Mouse (Mus musculus) intestine, postnatal 0 days (tissue): ENCODE results near the gene Gm266. TPM values are rescaled to one million over a fixed set of nuclear protein-coding genes. Genes with fewer than 3 reads are reported as not detected.

Experiments
- ATAC-seq: fragments of 200-750 bp; cut with Nextera tagmentation; 2 replicates; pipeline ENCODE4 v1.8.0; 2017; ENCODE audit warnings: mild to moderate bottlenecking, moderate TSS enrichment, moderate library complexity
- H3K27ac ChIP-seq: fragments of 300-500 bp; sonication (generic); 2 replicates; pipeline ENCODE4 v1.5.1; 2014; ENCODE audit warnings: mild to moderate bottlenecking, low read depth, low read length, moderate library complexity
- H3K27me3 ChIP-seq: fragments of 300-500 bp; sonication (generic); replicated peaks from 2 replicates; pipeline ENCODE4 v1.6.1; 2014; ENCODE audit warnings: low read length, mixed read lengths; ENCODE audit not compliant: control insufficient read depth, insufficient read depth
- H3K36me3 ChIP-seq: fragments of 300-500 bp; sonication (generic); 2 replicates; pipeline ENCODE4 v1.6.1; 2014; ENCODE audit warnings: mild to moderate bottlenecking, moderate library complexity; ENCODE audit not compliant: control insufficient read depth, insufficient read depth
- H3K4me1 ChIP-seq: fragments of 300-500 bp; sonication (generic); replicated peaks from 2 replicates; pipeline ENCODE4 v1.6.1; 2014; ENCODE audit warnings: antibody characterized with exemption, low read length, mixed read lengths; ENCODE audit not compliant: control insufficient read depth, insufficient read depth
- H3K4me2 ChIP-seq: fragments of 300-500 bp; sonication (generic); replicated peaks from 2 replicates; pipeline ENCODE4 v1.6.1; 2014; ENCODE audit warnings: low read depth, mild to moderate bottlenecking, moderate library complexity
- H3K4me3 ChIP-seq: fragments of 300-500 bp; sonication (generic); 2 replicates; pipeline ENCODE4 v1.5.1; 2014; ENCODE audit warnings: low read depth, low read length
- H3K9ac ChIP-seq: fragments of 300-500 bp; sonication (generic); 2 replicates; pipeline ENCODE4 v1.6.1; 2014; ENCODE audit warnings: mild to moderate bottlenecking, low read depth, low read length
- H3K9me3 ChIP-seq: fragments of 300-500 bp; sonication (generic); 2 replicates; pipeline ENCODE4 v1.6.1; 2016; ENCODE audit warnings: mixed run types; ENCODE audit not compliant: control insufficient read depth
- CTCF ChIP-seq: sonication (generic); IDR thresholded peaks from 2 replicates; pipeline ENCODE4 v1.5.1; 2016; ENCODE audit warnings: low read depth, mild to moderate bottlenecking, control low read depth, antibody characterized with exemption, moderate library complexity
- WGBS: fragments of 180-500 bp; shearing (Covaris S2); extraction: QIAGEN DNeasy Blood & Tissue Kit; methylation state at CpG from one replicate; pipeline ENCODE4 v1.1.7; 2014; 5-methylcytosine and 5-hydroxymethylcytosine counted together
- polyA plus RNA-seq: library from polyadenylated mRNA; unstranded; fragments of >200 nt; fragmentation: Nextera tagmentation; extraction: Ambion mirVana; gene quantifications from 2 replicates; pipeline ENCODE4 v1.2.1, GENCODE M21; 2015

Gene Gm266
- polyA plus RNA-seq, 1 experiment from 2014 or later = 8.6 TPM

- Histone ChIP-seq H3K4me2 (no peak overlapping the region), H3K27ac (no peak overlapping the region), H3K36me3 (no peaks in the 10 kb centered on the region), H3K4me1 (no peaks in the 10 kb centered on the region), H3K4me3 (no peak overlapping the region), H3K9ac (no peak overlapping the region), H3K27me3 (no peaks in the 10 kb centered on the region), H3K9me3 (no peaks in the 10 kb centered on the region)
- no peak for ATAC-seq
- no peak for TF ChIP-seq CTCF
- WGBS = 77% methylated on average over 1 of the region's 1 CpGs
Measured at GRCm38 (mm10) chr12:111524469-111524868, 38.8 kb upstream of the Gm266 start.

GRCm38 (mm10) chr12:111520994-111521393 lies 35.4 kb upstream of the Gm266 start:
- 78% methylated on average over 2 of the region's 2 CpGs for WGBS
- Histone ChIP-seq H3K9me3 (no peaks in the 10 kb centered on the region), H3K9ac (no peak overlapping the region), H3K27ac (no peak overlapping the region), H3K4me1 (no peaks in the 10 kb centered on the region), H3K4me3 (no peak overlapping the region), H3K27me3 (no peaks in the 10 kb centered on the region), H3K36me3 (no peaks in the 10 kb centered on the region), H3K4me2 (no peak overlapping the region)
- no peak for ATAC-seq
- no peak for TF ChIP-seq CTCF

GRCm38 (mm10) chr12:111519821-111520220 lies 34.2 kb upstream of the Gm266 start:
- no peak for TF ChIP-seq CTCF
- ATAC-seq = no peak
- no peaks in the 10 kb centered on the region for H3K36me3 ChIP-seq

GRCm38 (mm10) chr12:111518391-111518790 lies 32.8 kb upstream of the Gm266 start:
- no peaks in the 10 kb centered on the region for H3K27me3 ChIP-seq

More at GRCm38 (mm10) chr12:111519821-111520220, 34.2 kb upstream of the Gm266 start:
- no peak overlapping the region for H3K4me2 ChIP-seq
- H3K4me1 ChIP-seq = no peaks in the 10 kb centered on the region
- no peaks in the 10 kb centered on the region for H3K27me3 ChIP-seq
- WGBS = 66% methylated on average over 5 of the region's 5 CpGs
- H3K9me3 ChIP-seq = no peaks in the 10 kb centered on the region
- H3K9ac ChIP-seq = no peak overlapping the region
- no peak overlapping the region for H3K27ac ChIP-seq
- H3K4me3 ChIP-seq = no peak overlapping the region

GRCm38 (mm10) chr12:111517901-111518300 lies 32.3 kb upstream of the Gm266 start:
- no peak for ATAC-seq

More at GRCm38 (mm10) chr12:111518391-111518790, 32.8 kb upstream of the Gm266 start:
- ATAC-seq = no peak
- H3K36me3 ChIP-seq = no peaks in the 10 kb centered on the region
- no peak overlapping the region for H3K9ac ChIP-seq
- H3K4me3 ChIP-seq = no peak overlapping the region
- H3K4me2 ChIP-seq = no peak overlapping the region
- no peak for TF ChIP-seq CTCF
- H3K27ac ChIP-seq = no peak overlapping the region
- no peaks in the 10 kb centered on the region for H3K4me1 ChIP-seq
- no peaks in the 10 kb centered on the region for H3K9me3 ChIP-seq
- WGBS = 77% methylated on average over 9 of the region's 9 CpGs

GRCm38 (mm10) chr12:111516826-111517225 lies 31.2 kb upstream of the Gm266 start:
- Histone ChIP-seq H3K36me3 (no peaks in the 10 kb centered on the region), H3K9ac (no peak overlapping the region), H3K27me3 (no peaks in the 10 kb centered on the region), H3K4me1 (no peaks in the 10 kb centered on the region), H3K27ac (no peak overlapping the region), H3K9me3 (no peaks in the 10 kb centered on the region), H3K4me3 (no peak overlapping the region), H3K4me2 (no peak overlapping the region)
- no peak for ATAC-seq
- 80% methylated on average over 6 of the region's 6 CpGs for WGBS
- TF ChIP-seq CTCF = no peak

More at GRCm38 (mm10) chr12:111517901-111518300, 32.3 kb upstream of the Gm266 start:
- no peak overlapping the region for H3K4me2 ChIP-seq
- H3K27ac ChIP-seq = no peak overlapping the region
- TF ChIP-seq CTCF = no peak
- no peaks in the 10 kb centered on the region for H3K9me3 ChIP-seq
- no peaks in the 10 kb centered on the region for H3K36me3 ChIP-seq
- WGBS = 39% methylated on average over 4 of the region's 4 CpGs
- H3K27me3 ChIP-seq = no peaks in the 10 kb centered on the region
- H3K4me3 ChIP-seq = no peak overlapping the region
- H3K9ac ChIP-seq = no peak overlapping the region
- no peaks in the 10 kb centered on the region for H3K4me1 ChIP-seq

GRCm38 (mm10) chr12:111515920-111516319 lies 30.3 kb upstream of the Gm266 start:
- no peak overlapping the region for H3K4me3 ChIP-seq
- H3K4me2 ChIP-seq = no peak overlapping the region
- no peak overlapping the region for H3K27ac ChIP-seq
- ATAC-seq = no peak
- no peaks in the 10 kb centered on the region for H3K9me3 ChIP-seq
- 97% methylated on average over 5 of the region's 5 CpGs for WGBS
- no peak for TF ChIP-seq CTCF
- H3K27me3 ChIP-seq = no peaks in the 10 kb centered on the region
- no peaks in the 10 kb centered on the region for H3K36me3 ChIP-seq
- no peak overlapping the region for H3K9ac ChIP-seq
- no peaks in the 10 kb centered on the region for H3K4me1 ChIP-seq
